Mouse (Mus musculus): ENCODE data around the gene Dscam. TPM values are rescaled to one million over a fixed set of nuclear protein-coding genes. Genes with fewer than 3 reads are reported as not detected.

The Dscam gene
- total and polyA plus RNA-seq, 2 experiments, result not detected

DNA sequence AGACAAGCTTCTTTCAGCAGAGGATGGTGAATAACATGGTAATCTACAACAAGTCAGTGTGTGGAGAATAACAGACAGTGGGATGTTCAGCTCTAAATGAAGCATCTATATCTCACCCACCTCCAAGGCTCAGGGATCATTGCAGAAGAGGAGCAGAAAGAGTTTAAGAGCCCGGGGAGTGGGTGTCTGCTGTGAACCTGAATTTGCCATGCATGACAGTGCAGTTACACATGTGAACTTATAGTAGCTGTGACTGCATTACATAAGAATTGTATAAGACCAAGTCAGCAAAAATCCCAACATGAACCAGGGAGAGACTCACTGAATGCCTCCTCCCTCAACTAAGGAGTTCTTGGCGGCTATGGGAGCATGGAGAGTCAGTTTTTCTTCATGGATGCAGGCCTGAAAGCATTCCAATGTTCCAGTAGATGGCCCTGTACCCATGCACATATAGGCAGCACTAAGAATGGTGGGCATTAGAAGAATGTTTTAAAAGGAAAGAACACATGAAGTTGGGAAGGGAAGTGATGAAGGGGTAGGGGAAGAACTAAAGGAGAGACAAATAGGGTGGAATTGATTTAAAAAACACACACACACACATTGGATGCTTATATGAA, 417.3 kb downstream of the Dscam start:
- H3K4me3 ChIP-seq (ENCODE audit: insufficient read depth, low read depth, low read length), result no peak overlapping the region
- H3K27ac ChIP-seq (replicated peaks; ENCODE audit: insufficient read depth, low read depth, low read length), result no peak overlapping the region
- no peak for TF ChIP-seq POLR2A (IDR thresholded peaks at IDR 0.05; ENCODE audit: extremely low read depth, insufficient read depth, low read length)
- no peak for TF ChIP-seq CTCF (IDR thresholded peaks at IDR 0.05; ENCODE audit: low read depth, low read length)
- no peaks in the 10 kb centered on the region for H3K36me3 ChIP-seq (ENCODE audit: control insufficient read depth, insufficient read depth, low read length)
- no peak overlapping the region for H3K9ac ChIP-seq (ENCODE audit: low read depth, low read length)
- WGBS, result 75% methylated on average over 2 of the region's 2 CpGs
- no peaks in the 10 kb centered on the region for H3K4me1 ChIP-seq (ENCODE audit: control insufficient read depth, insufficient read depth, low read length)
- no peak for DNase-seq (ENCODE audit: extremely low read depth, low read depth, low spot score)
- H3K79me2 ChIP-seq (ENCODE audit: control insufficient read depth, insufficient read depth, low read length), result no peaks in the 10 kb centered on the region
- no peaks in the 10 kb centered on the region for H3K27me3 ChIP-seq (ENCODE audit: control insufficient read depth, insufficient read depth, low read length)

DNA sequence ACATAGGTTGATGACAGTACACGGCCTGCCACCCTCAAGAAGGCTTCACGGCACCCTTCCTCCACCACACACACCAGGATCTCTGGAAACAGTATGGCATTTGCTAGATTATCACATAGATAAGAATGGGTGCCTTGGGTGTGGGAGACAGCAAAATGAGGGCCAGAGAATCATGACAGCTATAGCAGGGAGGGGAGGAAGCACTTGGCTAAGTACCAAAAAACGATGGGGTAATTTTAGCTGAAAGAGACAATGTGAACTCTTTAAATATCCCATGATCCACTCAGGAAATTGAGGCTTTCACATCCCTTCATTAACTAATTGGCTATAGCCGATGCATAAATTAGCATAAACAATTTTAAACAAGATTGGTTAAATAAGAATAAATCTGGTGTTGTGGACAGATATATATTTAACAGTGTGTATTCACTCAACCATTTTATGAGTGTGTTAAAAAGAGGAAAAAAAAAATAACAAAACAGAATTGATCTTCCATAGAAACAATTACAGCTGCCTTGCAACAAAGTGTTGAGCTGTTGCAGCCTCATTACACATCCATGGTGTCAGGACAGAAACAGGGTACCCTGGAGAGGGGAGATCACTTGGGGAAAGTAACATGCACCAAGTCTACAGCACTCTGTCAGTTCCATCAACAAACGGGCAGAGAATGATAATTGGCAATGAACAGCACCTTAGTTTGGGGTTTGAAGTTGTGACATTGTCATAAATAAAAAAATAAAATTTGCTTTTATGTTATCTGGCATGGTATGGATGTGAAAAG, 427.9 kb downstream of the Dscam start:
- H3K4me1 ChIP-seq (ENCODE audit: control insufficient read depth, insufficient read depth, low read length), result no peaks in the 10 kb centered on the region
- H3K4me3 ChIP-seq (ENCODE audit: insufficient read depth, low read depth, low read length), result no peak overlapping the region
- no peaks in the 10 kb centered on the region for H3K27me3 ChIP-seq (ENCODE audit: control insufficient read depth, insufficient read depth, low read length)
- no peak for TF ChIP-seq POLR2A (IDR thresholded peaks at IDR 0.05; ENCODE audit: extremely low read depth, insufficient read depth, low read length)
- no peak for TF ChIP-seq CTCF (IDR thresholded peaks at IDR 0.05; ENCODE audit: low read depth, low read length)
- DNase-seq (ENCODE audit: extremely low read depth, low read depth, low spot score), result no peak
- H3K79me2 ChIP-seq (ENCODE audit: control insufficient read depth, insufficient read depth, low read length), result no peaks in the 10 kb centered on the region
- H3K9ac ChIP-seq (ENCODE audit: low read depth, low read length), result no peak overlapping the region
- no peaks in the 10 kb centered on the region for H3K36me3 ChIP-seq (ENCODE audit: control insufficient read depth, insufficient read depth, low read length)
- WGBS, result 77% methylated on average over 5 of the region's 5 CpGs
- no peak overlapping the region for H3K27ac ChIP-seq (replicated peaks; ENCODE audit: insufficient read depth, low read depth, low read length)

GRCm38 (mm10) chr16:96741336-96741735, 429.2 kb downstream of the Dscam start:
- H3K9ac ChIP-seq (ENCODE audit: low read depth, low read length), result no peak overlapping the region
- no peak for DNase-seq (ENCODE audit: extremely low read depth, low read depth, low spot score)
- H3K4me3 ChIP-seq (ENCODE audit: insufficient read depth, low read depth, low read length), result no peak overlapping the region
- no peak overlapping the region for H3K27ac ChIP-seq (replicated peaks; ENCODE audit: insufficient read depth, low read depth, low read length)
- TF ChIP-seq POLR2A (IDR thresholded peaks at IDR 0.05; ENCODE audit: extremely low read depth, insufficient read depth, low read length) (no peak), CTCF (IDR thresholded peaks at IDR 0.05; ENCODE audit: low read depth, low read length) (no peak)
- no peaks in the 10 kb centered on the region for H3K27me3 ChIP-seq (ENCODE audit: control insufficient read depth, insufficient read depth, low read length)
- WGBS, result 68% methylated on average over 1 of the region's 1 CpGs
- no peaks in the 10 kb centered on the region for H3K36me3 ChIP-seq (ENCODE audit: control insufficient read depth, insufficient read depth, low read length)
- H3K4me1 ChIP-seq (ENCODE audit: control insufficient read depth, insufficient read depth, low read length), result no peaks in the 10 kb centered on the region
- no peaks in the 10 kb centered on the region for H3K79me2 ChIP-seq (ENCODE audit: control insufficient read depth, insufficient read depth, low read length)

- no peak for DNase-seq (ENCODE audit: extremely low read depth, low read depth, low spot score)
- no peak overlapping the region for H3K4me3 ChIP-seq (ENCODE audit: insufficient read depth, low read depth, low read length)
- WGBS, result 72% methylated on average over 7 of the region's 7 CpGs
- H3K79me2 ChIP-seq (ENCODE audit: control insufficient read depth, insufficient read depth, low read length), result no peaks in the 10 kb centered on the region
- no peak overlapping the region for H3K9ac ChIP-seq (ENCODE audit: low read depth, low read length)
- H3K27ac ChIP-seq (replicated peaks; ENCODE audit: insufficient read depth, low read depth, low read length), result no peak overlapping the region
- TF ChIP-seq CTCF (IDR thresholded peaks at IDR 0.05; ENCODE audit: low read depth, low read length) (no peak), POLR2A (IDR thresholded peaks at IDR 0.05; ENCODE audit: extremely low read depth, insufficient read depth, low read length) (no peak)
- H3K4me1 ChIP-seq (ENCODE audit: control insufficient read depth, insufficient read depth, low read length), result no peaks in the 10 kb centered on the region
- no peaks in the 10 kb centered on the region for H3K27me3 ChIP-seq (ENCODE audit: control insufficient read depth, insufficient read depth, low read length)
- H3K36me3 ChIP-seq (ENCODE audit: control insufficient read depth, insufficient read depth, low read length), result no peaks in the 10 kb centered on the region
Observed at GRCm38 (mm10) chr16:96740073-96741055, 430.2 kb downstream of the Dscam start.

- Histone ChIP-seq H3K4me3 (ENCODE audit: insufficient read depth, low read depth, low read length) (no peak overlapping the region), H3K36me3 (ENCODE audit: control insufficient read depth, insufficient read depth, low read length) (no peaks in the 10 kb centered on the region), H3K79me2 (ENCODE audit: control insufficient read depth, insufficient read depth, low read length) (no peaks in the 10 kb centered on the region), H3K27me3 (ENCODE audit: control insufficient read depth, insufficient read depth, low read length) (no peaks in the 10 kb centered on the region), H3K27ac (replicated peaks; ENCODE audit: insufficient read depth, low read depth, low read length) (no peak overlapping the region), H3K4me1 (ENCODE audit: control insufficient read depth, insufficient read depth, low read length) (no peaks in the 10 kb centered on the region), H3K9ac (ENCODE audit: low read depth, low read length) (no peak overlapping the region)
- no peak for DNase-seq (ENCODE audit: extremely low read depth, low read depth, low spot score)
- TF ChIP-seq CTCF (IDR thresholded peaks at IDR 0.05; ENCODE audit: low read depth, low read length) (no peak), POLR2A (IDR thresholded peaks at IDR 0.05; ENCODE audit: extremely low read depth, insufficient read depth, low read length) (no peak)
- WGBS, result 93% methylated on average over 1 of the region's 1 CpGs
Observed at GRCm38 (mm10) chr16:96736501-96736900, 434.1 kb downstream of the Dscam start.
